9 mouse cellular contexts compared by ENCODE assay signal in the genomic region with DNA sequence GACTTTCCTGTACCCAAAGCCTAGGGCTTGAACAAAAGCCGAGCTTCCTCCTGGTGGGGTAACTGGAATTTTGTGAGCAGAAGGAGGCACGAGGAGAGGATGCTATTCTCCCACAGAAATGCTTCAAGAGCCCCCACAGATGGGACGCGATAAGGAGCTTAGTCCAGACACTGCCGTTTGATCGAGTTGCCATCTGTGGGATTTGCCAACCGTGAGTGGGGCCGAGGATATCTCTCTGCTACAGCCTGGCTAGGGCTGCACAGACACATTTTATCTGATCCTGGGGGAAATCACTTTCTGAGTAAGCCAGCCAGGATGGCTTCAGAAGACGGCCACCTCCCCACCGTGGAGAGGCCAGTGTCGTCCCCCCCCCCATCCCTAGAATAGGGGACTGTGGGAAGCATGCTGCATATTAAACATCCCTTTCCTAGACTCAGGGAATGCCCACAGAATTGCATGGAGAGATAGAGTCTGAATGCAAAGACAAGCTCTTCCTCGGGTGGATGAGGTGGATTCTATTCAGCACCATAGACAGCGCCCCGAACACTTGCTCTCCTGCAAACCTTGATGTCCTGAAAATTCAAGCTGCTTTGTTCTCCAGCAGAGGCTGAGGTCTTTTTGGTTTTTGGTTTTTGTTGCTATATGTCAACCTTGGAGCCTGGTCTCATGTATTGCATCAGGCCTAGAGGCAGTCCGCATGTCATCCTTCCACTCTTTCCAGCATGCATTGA.
DNase-seq lines count a peak whose midpoint lies in the region; ATAC-seq and TF ChIP-seq lines count a peak whose summit lies in the region.
"Had no signal": no experiment of that assay in that cellular context is flagged by ENCODE, and none has a peak within 500 bp of the region (broad histone marks: within the 10 kb centered on the region; RNA-seq: fewer than 3 reads in every experiment).

No protein-coding gene starts in this region.

- H3K36me3 ChIP-seq in heart, postnatal 0 days (replicated peaks; ENCODE audit: control insufficient read depth, insufficient read depth, low read length) = no peaks in the 10 kb centered on the region
- no peaks in the 10 kb centered on the region for H3K36me3 ChIP-seq in heart, embryonic 11.5 days (ENCODE audit: control insufficient read depth, insufficient read depth, low read length)
- H3K36me3 ChIP-seq in megakaryocyte, embryonic 14.5 days (replicated peaks; ENCODE audit: low read length) = no peaks in the 10 kb centered on the region
- H3K36me3 ChIP-seq: neural tube, embryonic 13.5 days had no signal

- H3K9me3 ChIP-seq in heart, postnatal 0 days (replicated peaks; ENCODE audit: control insufficient read depth, low read length) = no peaks in the 10 kb centered on the region
- no peaks in the 10 kb centered on the region for H3K9me3 ChIP-seq in heart, embryonic 11.5 days (replicated peaks; ENCODE audit: control insufficient read depth, low read length)
- H3K9me3 ChIP-seq in megakaryocyte, embryonic 14.5 days = peaks cover 53% of the 10 kb centered on the region
- H3K9me3 ChIP-seq: neural tube, embryonic 13.5 days had no signal

- no peak overlapping the region for H3K27ac ChIP-seq in heart, postnatal 0 days (ENCODE audit: low read depth)
- no peak overlapping the region for H3K27ac ChIP-seq in heart, embryonic 11.5 days (ENCODE audit: low read depth, low read length)
- H3K27ac ChIP-seq: neural tube, embryonic 13.5 days had no signal

- no peak overlapping the region for H3K4me3 ChIP-seq in heart, postnatal 0 days (ENCODE audit: low read depth, low read length)
- no peak overlapping the region for H3K4me3 ChIP-seq in heart, embryonic 11.5 days (ENCODE audit: low read depth, low read length)
- H3K4me3 ChIP-seq in megakaryocyte, embryonic 14.5 days (replicated peaks) = peak overlapping the region; percentile 29
- H3K4me3 ChIP-seq: neural tube, embryonic 13.5 days had no signal

- WGBS in heart, postnatal 0 days = 46% methylated on average over 15 of the region's 15 CpGs
- 47% methylated on average over 15 of the region's 15 CpGs for whole genome bisulfite sequencing in heart, embryonic 11.5 days (ENCODE audit: insufficient replicate concordance)

- ATAC-seq in heart, postnatal 0 days (ENCODE audit: insufficient read depth, low read depth) = no peak
- no peak for ATAC-seq in heart, embryonic 11.5 days (replicated peaks; ENCODE audit: insufficient number of reproducible peaks, low FRiP score, low TSS enrichment)
- ATAC-seq in megakaryocyte, adult 5-6 weeks (ENCODE audit: poor library complexity, severe bottlenecking) = no peak

- TF ChIP-seq CTCF in heart, postnatal 0 days (IDR thresholded peaks at IDR 0.05; ENCODE audit: low read depth) = no peak
- no peak for TF ChIP-seq CTCF in brain, embryonic 14.5 days (IDR thresholded peaks at IDR 0.05; ENCODE audit: borderline replicate concordance, extremely low read depth, insufficient read depth, insufficient read length)

- no peaks in the 10 kb centered on the region for H3K4me1 ChIP-seq in heart, postnatal 0 days (ENCODE audit: control insufficient read depth, insufficient read depth)
- no peaks in the 10 kb centered on the region for H3K4me1 ChIP-seq in heart, embryonic 11.5 days (ENCODE audit: control insufficient read depth, insufficient read depth, low read length)
- no peaks in the 10 kb centered on the region for H3K4me1 ChIP-seq in megakaryocyte, embryonic 14.5 days
- H3K4me1 ChIP-seq: neural tube, embryonic 13.5 days had no signal

- H3K4me2 ChIP-seq in heart, postnatal 0 days (ENCODE audit: low read depth, low read length) = no peak overlapping the region
- H3K4me2 ChIP-seq in heart, embryonic 11.5 days = no peak overlapping the region
- H3K4me2 ChIP-seq: neural tube, embryonic 13.5 days had no signal

- DNase-seq in heart, postnatal 0 days (ENCODE audit: low spot score) = peak; percentile 11
- DNase-seq in brain, embryonic 14.5 days (ENCODE audit: low read depth) = peak; percentile 56
- peak; percentile 77 for DNase-seq in mesoderm, embryonic 11.5 days (ENCODE audit: low read depth, low spot score)
- DNase-seq in thymus, postnatal 36 days = no peak
- DNase-seq in urinary bladder, postnatal 25 days (ENCODE audit: low spot score) = no peak

- no peak for TF ChIP-seq EP300 in heart, postnatal 0 days (IDR thresholded peaks at IDR 0.05; ENCODE audit: low read depth)

- no peak overlapping the region for H3K9ac ChIP-seq in heart, postnatal 0 days (replicated peaks; ENCODE audit: low read depth, low read length)
- H3K9ac ChIP-seq in heart, embryonic 11.5 days (ENCODE audit: low read depth, low read length) = no peak overlapping the region
- H3K9ac ChIP-seq: neural tube, embryonic 13.5 days had no signal

- TF ChIP-seq POLR2A in brain, embryonic 14.5 days (IDR thresholded peaks at IDR 0.05; ENCODE audit: borderline replicate concordance, extremely low read depth, insufficient read depth, insufficient read length, poor library complexity, severe bottlenecking) = no peak

- H3K27me3 ChIP-seq in heart, postnatal 0 days (ENCODE audit: control insufficient read depth, insufficient read depth, low read length) = no peaks in the 10 kb centered on the region
- H3K27me3 ChIP-seq in heart, embryonic 11.5 days (ENCODE audit: control insufficient read depth, insufficient read depth, low read length) = no peaks in the 10 kb centered on the region
- H3K27me3 ChIP-seq in megakaryocyte, embryonic 14.5 days (replicated peaks) = no peaks in the 10 kb centered on the region
- H3K27me3 ChIP-seq: neural tube, embryonic 13.5 days had no signal

Comparison
In these comparisons a context has a peak if more than half of its experiments do, and no peak if none do; other contexts are left out.
1. DNase-seq: peak in heart, postnatal 0 days (single experiment), brain, embryonic 14.5 days (single experiment) and mesoderm, embryonic 11.5 days (single experiment); none in thymus, postnatal 36 days (0 of 2) and urinary bladder, postnatal 25 days (single experiment).